Mouse (Mus musculus): ENCODE data around the gene Tex28.
"Not testable (repeated sequence)": the region's sequence is repeated elsewhere in the genome, so short reads cannot be mapped to it uniquely, and the experiment has no call there.

Tex28 gene

GRCm38 (mm10) chrX:74167738-74168137 is at the start of gene Tex28:
Tex28 (minus strand) TSS chrX:74167838.
- DNase-seq (ENCODE audit: low read depth), result no peak

GRCm38 (mm10) chrX:74203556-74203955 is 35.9 kb upstream of the Tex28 start:
- DNase-seq (ENCODE audit: low read depth), result no peak

GRCm38 (mm10) chrX:74176959-74177358 is 9.3 kb upstream of the Tex28 start, which contains the start of gene Tktl1:
Tktl1 (plus strand) TSS chrX:74177259.
- no peak for DNase-seq (ENCODE audit: low read depth)

GRCm38 (mm10) chrX:74135263-74135662 is 32.4 kb downstream of the Tex28 start, which contains the start of gene Mecp2:
Mecp2 (minus strand) TSS chrX:74135363.
- DNase-seq (ENCODE audit: low read depth), result not testable (repeated sequence)

GRCm38 (mm10) chrX:74127164-74127563 is 40.5 kb downstream of the Tex28 start, which contains the start of gene Opn1mw:
Opn1mw (plus strand) TSS chrX:74127464.
- no peak for DNase-seq (ENCODE audit: low read depth)

GRCm38 (mm10) chrX:74124975-74125374 is 42.7 kb downstream of the Tex28 start:
- peak; percentile 24 for DNase-seq (ENCODE audit: low read depth)

- DNase-seq (ENCODE audit: low read depth), result peak; percentile 45
Measured at GRCm38 (mm10) chrX:74115511-74115910, 52.1 kb downstream of the Tex28 start.

- DNase-seq (ENCODE audit: low read depth), result no peak
Measured at GRCm38 (mm10) chrX:74114036-74114435, 53.6 kb downstream of the Tex28 start.

GRCm38 (mm10) chrX:74108747-74109146 is 58.9 kb downstream of the Tex28 start:
- DNase-seq (ENCODE audit: low read depth), result no peak

- DNase-seq (ENCODE audit: low read depth), result no peak
Measured at GRCm38 (mm10) chrX:74105916-74106315, 61.7 kb downstream of the Tex28 start.

GRCm38 (mm10) chrX:74103457-74104188 is 64.0 kb downstream of the Tex28 start:
- DNase-seq (ENCODE audit: low read depth), result no peak

Measured in c-Kit-positive CD71-positive TER-119-negative erythroid progenitor cells, embryonic 14.5 days (primary cell).